Mouse (Mus musculus) thymus, adult 18-20 months (tissue): ENCODE measurements around the gene Slc7a3.
"Not testable (repeated sequence)": the region's sequence is repeated elsewhere in the genome, so short reads cannot be mapped to it uniquely, and the experiment has no call there.

Experiments
- DNase-seq, 2 experiments: peaks; one replicate each; pipeline ENCODE4 v3.0.0; 2022; ENCODE audit warnings: mixed read lengths in 2 of 2

Gene Slc7a3

DNA sequence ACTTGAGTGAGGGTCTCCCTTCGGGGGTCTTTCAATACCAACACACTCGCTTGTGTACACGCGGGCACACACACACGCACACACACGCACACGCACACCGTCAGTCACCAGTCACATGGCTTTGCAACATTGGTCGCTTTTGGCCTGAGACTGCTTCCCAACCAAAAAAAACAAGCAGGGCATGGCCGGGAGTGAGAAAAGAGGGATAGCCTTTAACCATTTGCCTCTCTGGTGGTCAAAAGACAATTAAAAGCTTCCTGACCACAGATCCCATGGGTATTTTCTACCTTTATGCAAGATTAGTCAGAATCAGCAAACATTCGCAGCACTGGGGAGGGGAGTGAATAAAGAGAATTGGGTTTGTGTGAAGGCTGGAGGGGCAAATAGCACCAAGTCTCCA is at the start of gene Slc7a3:
TSS of gene Slc7a3 (minus strand) at position 101 of the 400 bp plus-strand sequence.
- DNase-seq = no peak

DNA sequence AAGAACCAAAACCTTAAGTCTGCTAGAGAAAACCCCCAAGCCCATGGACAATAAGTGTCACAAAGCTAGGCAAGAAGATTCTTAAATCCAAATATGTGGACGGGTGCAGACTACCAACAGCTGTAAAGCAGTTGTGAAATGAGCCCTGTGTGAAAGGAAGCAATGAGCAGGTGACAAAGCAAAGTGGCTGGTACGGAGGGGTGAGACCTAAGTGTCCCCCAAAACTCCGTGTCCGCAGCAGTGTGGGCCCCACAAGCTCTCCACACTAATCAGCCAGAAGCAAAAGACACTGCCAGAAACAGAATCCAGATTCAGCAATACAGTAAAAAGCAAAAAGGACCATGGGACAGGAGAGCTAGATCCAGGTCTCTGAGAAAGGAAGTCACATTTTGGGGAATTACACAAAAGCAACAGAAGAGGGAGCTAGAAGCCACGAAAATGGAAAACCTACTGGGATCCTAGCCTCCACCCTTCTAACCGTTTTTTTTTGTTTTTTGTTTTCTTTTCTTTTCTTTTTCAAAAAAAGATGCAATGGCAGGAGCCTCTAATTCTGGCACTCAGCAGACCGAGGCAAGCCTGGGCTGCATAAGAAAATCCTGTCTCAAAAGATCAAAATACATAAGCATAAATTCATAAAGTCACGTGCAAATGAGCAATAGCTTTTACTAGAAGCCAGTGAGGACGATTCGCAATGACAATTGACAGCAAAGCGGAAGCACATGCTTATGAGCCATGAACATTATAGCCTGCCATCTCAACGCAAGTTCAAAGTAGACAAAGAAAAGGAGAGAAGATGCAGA is 46.4 kb upstream of the Slc7a3 start:
- peak in 1 of 2 experiments; percentile 7 for DNase-seq

DNA sequence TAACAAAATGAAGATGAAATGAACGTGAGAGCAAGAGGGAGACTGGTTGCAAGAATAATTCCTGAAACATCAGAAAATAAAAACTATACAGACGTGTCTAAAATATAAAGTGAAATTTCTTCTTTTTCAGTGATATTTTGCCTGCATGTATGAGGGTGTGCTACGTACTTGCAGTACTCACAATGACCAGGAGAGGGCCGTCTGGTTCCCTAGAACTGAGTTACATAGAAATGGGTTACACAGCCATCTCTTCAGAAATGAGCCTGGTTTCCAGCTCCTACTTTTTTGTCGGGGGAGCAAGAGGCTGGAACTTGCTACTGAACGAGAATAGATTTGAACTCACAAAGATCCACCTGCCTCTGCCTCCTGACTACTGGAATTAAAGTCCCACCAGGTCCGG is 45.2 kb upstream of the Slc7a3 start:
- DNase-seq = peak; percentile 4 to 29

DNA sequence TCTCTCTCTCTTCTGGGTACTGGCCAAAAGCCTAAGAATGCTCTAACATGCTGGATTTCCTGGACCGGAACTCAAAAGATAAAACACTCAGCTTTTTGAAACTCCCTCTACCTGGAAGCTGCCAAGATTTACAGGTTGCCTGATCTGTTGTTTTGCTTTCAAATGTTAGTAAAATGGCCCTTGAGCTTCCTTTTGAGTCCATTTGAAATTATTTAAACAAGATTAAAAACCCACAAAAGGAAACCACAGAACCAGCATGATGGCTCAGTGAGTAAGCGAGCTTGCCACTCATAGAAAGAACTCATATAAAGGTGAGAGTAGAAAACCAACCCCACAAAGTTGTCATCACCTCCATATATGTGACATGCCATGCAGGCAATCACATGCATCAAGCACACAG is 42.7 kb upstream of the Slc7a3 start:
- no peak for DNase-seq

DNA sequence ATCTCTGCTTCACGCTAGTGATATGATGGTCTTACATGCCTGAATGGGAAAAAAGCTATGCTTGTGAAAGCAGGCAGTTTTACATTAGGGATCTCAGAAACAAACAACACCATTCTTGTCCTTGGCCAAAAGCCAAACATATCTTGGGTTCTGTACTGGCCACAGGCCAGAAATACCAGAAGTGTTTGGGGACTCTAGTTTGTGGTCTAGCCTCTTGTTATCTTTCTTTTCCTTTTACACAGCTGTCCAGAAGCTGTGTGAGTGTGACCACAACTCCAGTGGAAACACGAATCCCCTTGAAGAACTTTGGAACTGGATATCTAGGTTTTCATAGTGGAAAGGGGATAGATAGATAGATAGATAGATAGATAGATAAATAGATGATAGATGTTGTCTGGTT is 41.2 kb upstream of the Slc7a3 start:
- no peak for DNase-seq

DNA sequence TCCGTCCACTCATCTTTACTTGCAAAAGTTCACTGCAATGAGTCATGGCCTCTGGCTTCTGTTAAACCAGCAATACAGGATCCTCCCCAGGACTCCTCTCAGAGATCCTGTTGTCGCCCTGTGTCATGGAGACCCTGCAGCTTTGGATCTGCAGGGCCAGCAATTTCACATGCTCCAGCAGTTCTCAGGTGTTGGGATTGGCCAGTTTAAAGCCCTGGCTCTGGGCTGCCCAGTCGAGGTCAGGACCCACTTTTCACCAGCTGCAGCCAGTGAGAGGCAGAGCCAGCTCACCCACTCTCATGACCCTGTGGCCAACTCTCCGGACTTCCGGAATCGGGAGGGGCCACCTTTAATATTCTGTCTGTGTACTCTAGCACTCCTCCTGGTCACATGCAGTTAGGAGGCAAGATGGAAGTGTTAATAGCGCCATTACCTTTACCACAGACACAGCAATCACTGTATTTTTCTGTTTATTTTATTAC is 40.7 kb upstream of the Slc7a3 start:
- DNase-seq = no peak

DNA sequence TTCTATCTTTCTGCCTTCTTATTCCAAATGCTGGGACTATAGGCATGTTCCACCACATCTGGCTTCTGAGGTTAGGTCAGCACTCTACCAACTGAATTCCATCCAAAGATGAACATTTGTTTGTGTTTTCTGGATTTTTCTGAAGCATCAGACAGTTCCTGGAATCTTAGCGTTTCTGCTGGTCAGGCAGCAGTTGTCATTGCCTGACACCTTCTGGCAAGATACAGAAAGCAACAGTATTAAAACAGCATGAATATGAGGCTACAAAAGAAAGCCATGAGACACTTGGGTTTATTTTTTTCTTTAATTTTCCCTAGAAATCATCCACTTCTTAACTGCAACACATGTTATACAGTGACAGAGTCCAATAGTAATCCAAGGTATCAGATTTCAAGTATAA is 34.7 kb upstream of the Slc7a3 start:
- no peak for DNase-seq

DNA sequence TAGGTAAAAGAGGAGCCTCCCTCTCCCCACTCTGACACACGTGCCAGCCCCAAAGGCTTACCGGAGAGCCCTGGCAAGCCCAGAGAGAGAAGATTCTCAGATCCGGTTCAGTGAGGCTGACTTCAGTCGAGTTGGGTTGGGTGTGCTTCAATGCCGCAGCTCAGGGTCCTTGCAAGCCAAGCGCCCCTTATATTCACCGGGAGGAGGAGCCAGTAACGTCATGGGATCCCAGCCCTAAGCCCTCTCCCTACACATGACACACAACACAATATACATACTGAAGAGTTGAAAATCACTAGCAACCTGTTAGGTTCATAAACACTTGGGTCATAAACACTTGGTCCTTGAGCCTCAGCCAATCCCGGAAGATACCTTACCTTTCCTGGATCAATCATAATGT is 609 bp downstream of the Slc7a3 start:
- DNase-seq = not testable (repeated sequence)

DNA sequence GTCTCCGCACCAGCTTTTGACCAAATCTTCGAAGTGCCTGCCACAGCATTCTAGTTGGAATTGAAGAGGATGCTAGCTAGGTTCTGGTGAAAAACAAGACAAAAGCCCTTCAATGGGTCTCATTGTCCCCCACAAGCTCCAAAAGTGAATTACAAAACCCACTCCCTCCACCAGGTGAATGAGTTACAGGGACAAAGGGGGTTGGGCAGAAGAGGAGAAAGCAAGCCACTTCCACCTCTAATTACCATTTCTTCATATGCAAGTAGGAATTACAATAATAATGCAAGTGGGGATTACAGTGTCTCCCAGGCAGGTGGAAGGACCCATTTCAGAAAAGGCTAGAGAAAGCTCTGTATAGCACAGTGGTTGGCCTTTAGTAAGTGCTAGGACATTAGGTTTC is 1.6 kb downstream of the Slc7a3 start:
- no peak for DNase-seq

DNA sequence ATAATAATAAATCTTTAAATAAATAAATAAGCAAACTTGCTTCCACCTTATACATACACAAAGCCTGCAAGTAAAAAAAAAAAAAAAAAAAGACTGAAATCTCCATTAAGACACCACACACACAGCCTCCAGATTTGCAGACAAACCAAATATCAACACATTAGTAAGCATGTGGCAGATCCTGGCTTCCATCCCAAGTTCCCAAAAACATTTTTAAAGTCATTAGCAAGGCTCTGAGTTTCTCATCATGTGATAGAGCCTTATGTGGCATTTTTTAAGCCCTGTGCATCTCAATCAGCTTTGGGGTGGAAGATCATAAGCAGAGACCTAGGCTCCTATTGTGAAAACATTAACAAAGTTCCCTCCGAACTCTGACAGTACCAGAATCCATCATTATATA is 20.6 kb downstream of the Slc7a3 start:
- DNase-seq = no peak

DNA sequence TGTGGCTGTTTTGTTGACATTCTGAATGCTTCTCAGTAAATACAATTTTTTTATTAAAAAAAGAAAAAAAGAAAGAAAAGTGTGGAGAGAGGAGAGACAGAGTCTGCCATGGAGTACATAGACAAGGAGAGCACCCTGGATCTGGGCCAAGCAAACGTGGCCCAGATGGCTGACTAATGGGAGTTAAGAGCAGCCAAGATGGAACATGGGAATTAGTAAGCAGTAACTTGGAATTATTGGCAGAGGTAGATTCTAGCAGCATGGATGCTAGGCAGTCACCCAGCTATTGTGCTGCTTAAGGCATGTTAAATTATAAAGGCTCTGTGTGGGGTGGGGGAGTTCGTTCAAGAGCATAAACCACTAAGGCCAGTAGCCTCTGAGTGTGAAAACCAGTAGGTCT is 22.3 kb downstream of the Slc7a3 start:
- no peak for DNase-seq

DNA sequence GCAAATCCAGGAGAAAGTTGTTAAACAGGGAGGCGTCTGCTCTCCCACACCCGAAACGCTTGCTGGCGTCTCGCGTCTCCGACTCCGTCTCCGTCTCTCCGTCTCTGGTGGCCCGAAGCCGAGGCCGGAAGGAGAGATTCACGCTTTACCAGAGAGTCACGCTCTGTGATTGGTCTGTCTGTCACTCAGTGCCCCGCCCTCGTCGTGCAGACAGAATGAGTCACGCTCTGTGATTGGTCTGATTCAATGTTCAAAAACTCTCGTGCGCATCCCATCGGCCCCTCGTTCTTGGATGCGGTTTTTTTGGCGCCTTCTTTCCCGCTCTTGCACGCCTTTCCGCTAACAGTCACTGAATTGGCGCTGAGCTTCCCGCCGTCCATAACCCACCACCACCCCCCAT is 26.3 kb downstream of the Slc7a3 start, which contains the start of gene Tex11:
TSS of gene Tex11 (minus strand) at position 127 of the 400 bp plus-strand sequence.
- DNase-seq = no peak
